Mouse (Mus musculus): ENCODE measurements around the gene Tmem248.

The Tmem248 gene

GRCm38 (mm10) chr5:130216781-130217180 is at the start of gene Tmem248:
TSS of gene Tmem248 (plus strand) at chr5:130217081.
- no peak for DNase-seq (ENCODE audit: low read depth)

GRCm38 (mm10) chr5:130169109-130169508 is 47.8 kb upstream of the Tmem248 start:
- no peak for DNase-seq (ENCODE audit: low read depth)

DNA sequence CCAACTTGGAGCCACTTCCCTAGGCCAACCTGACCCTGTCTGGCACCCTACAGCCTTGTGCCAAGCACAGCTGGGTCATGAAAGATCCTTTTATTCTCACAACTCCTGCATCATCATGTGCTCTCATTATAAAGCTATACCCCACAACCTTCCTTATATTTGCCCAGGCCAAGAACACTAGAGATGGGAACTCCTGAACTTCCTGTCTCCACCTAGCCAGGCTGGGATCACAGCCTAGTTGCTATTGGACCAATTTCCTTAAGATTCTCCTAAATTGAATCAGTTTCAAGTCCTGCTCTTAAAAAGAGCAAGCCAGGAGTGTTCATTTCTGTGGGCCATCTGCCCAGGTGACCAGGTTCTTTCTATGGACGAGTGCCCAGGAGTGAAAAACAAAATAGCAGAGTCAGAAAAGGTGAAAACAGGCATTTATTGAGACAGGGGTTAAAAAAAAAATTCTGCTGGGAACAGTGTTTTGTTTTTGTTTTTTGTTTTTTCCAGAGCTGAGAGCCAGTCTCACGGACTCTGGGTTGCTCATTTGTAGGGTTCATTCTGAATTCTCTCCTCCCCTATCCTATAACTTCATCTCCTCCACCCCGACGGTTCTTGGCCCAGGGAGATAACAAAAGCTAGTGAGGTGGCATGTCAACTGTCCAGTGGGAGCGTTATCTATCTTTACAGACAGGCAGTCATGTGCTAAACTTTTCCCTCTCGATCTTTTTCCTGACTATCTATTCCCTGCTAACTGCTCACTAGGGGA is 46.0 kb upstream of the Tmem248 start:
- peak; percentile 85 for DNase-seq (ENCODE audit: low read depth)

DNA sequence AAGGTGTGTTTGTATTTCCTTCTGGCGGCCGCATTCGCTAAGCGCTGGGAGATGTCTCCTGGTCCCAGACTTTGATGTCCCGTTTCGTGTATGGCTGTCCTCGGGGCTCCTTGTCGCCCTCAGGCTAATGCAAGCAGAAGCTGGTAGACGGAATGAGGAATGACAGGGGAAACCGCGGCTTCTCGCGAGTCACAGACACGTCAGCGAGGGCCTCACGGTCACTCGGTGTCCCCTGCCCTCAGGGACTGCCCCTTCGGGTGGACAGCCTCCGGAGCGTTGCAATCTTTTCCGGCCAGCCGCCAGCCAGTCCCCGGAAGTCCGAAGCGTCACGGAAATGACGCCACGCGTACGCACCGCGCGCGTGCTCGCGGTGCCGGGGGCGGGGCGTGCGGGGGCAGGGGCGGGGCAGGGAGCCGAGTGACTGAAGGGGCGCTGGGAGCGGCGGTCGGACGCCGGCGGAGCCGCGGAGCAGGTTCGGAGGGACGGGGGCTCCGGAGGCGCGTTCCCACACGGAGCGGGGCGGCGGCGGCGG is 45.4 kb upstream of the Tmem248 start, which contains the start of gene Rabgef1:
Gene Rabgef1 (plus strand): TSS at position 376 of the 532 bp plus-strand sequence.
- DNase-seq (ENCODE audit: low read depth), result peak; percentile 71

- DNase-seq (ENCODE audit: low read depth), result no peak
These were observed 44.8 kb upstream of the Tmem248 start for GRCm38 (mm10) chr5:130171956-130172601.

GRCm38 (mm10) chr5:130173012-130173411 is 43.9 kb upstream of the Tmem248 start:
- DNase-seq (ENCODE audit: low read depth), result no peak

DNA sequence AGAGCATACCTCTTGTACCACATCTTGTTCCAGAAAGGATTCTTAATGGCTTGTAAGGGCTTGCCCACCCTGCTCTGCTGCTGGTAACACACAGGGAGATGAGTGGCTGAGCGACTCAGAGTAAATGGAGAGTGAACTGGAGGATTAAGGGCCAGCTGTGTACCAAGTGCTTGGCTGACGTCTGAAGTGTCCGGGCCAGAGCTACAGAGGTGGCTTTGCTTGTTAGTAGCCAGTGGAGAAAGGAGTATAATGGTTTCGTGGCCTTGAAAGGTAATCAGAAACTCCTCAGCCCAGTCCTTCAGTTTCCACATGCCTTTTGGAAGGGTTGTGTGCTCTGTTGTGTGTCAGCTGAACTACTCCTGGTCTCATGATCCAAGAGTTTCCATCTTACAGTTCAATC is 39.0 kb upstream of the Tmem248 start:
- no peak for DNase-seq (ENCODE audit: low read depth)

DNA sequence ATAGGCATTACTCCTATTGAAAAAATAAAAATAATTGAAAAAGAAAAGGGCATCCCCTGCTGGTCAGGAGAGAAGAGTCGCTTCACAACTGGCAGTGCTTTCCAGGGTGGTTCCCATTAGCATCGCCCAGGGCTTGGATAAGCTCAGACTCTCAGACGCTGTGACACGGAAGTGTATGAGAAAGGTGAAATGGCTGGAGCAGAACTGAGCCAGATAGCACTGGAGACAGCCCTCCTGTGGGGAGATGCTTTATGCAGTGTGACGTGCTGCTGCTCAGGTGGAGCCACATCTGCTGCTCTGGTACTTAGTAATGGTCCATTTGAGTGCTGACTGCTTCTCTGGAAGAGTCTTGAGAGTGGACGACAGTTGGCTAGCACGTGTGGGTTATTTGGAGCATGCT is 36.5 kb upstream of the Tmem248 start:
- no peak for DNase-seq (ENCODE audit: low read depth)

DNA sequence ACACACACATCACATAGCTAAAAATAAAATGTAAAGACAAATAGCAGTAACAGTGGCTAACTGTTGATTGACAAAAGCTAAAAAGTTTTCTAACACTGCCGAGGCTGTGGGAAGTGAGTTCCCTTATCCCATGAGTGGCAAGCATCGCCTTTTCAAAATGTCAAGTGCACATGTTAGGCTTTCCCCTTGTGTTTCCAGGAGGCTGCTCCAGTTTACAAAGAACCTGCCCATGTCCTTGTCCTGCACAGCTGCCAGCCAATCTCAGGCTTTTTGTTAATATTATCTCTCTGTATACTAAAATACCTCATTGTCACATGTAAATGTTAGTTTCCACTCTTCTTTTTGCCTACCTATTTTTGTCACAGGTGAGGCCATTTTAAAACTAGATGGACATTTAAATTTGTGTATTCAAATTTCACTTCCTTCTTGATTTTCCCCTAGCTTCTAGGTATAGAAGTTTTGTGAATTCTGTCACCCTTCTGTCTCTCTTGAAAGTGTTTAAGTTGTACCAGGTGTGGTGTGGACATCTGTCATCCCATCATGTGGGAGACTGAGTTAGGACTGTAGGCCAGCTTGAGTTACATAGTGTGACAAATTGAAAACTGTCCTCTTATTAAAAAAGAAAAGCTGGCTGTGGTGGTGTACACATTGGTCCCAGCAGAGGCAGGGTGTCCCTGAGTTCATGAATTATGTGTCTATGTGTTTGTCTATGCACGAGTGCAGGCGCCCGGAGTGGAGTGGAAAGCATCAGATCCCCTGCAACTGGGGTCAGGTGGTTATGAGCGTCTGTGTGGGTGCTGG is 34.9 kb upstream of the Tmem248 start:
- DNase-seq (ENCODE audit: low read depth), result no peak

DNA sequence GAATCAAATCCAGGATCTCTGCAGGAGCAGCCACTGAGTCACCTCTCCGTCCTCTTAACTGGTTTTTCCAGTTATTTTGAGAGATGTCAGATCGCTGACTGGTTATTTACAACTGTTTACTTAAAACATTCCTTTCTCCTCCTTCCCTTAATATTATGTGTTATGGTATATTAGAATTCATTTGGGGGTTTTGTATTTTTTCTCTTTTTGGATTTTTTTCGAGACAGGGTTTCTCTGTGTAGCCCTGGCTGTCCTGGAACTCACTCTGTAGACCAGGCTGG is 34.4 kb upstream of the Tmem248 start:
- no peak for DNase-seq (ENCODE audit: low read depth)

DNA sequence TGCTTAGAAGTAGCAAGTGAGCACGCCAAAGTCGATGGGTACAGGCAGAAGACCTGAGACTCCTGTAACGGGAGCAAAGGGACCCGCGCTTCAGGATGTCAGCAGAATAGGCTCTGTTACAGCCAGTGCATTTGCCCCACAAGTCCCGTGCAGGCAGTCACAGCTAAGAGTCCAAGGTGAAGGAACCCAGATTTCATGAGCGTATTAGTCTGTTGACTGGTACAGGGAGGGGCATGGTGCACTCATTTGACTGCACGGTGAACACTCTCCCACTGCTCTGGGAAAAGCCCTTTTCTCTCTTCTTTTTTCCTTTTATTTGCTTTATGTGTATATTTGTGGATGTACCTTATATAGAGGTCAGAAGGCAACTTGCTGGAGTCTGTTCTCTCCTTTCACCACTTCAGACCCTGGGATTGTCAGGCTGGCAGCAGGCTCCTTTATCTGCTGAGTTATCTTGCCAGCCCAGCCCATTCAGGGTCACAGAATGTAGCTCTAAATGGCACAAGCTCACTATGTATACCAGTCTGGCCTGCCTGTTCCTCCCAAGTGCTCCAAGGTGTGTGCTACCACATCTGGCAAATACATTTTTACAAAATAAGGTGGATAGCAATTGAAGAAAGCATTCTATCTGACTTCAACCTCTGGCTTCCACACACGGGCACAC is 32.6 kb upstream of the Tmem248 start:
- DNase-seq (ENCODE audit: low read depth), result no peak

GRCm38 (mm10) chr5:130185312-130185711 is 31.6 kb upstream of the Tmem248 start:
- DNase-seq (ENCODE audit: low read depth), result no peak

DNA sequence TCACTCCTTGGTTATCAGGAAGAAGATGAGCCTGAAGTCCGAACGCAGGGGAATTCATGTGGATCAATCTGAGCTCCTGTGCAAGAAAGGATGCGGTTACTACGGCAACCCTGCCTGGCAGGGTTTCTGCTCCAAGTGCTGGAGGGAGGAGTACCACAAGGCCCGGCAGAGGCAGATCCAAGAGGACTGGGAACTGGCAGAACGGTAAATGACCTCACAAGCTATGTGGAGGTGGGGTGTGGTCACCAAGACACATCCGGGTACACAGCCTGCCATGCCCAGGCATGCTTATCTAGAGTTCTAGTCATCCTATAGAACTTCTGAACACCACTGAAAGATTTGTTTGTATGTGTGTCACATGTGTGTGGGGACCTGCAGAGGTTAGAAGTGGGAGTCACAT is 29.5 kb upstream of the Tmem248 start:
- no peak for DNase-seq (ENCODE audit: low read depth)

DNA sequence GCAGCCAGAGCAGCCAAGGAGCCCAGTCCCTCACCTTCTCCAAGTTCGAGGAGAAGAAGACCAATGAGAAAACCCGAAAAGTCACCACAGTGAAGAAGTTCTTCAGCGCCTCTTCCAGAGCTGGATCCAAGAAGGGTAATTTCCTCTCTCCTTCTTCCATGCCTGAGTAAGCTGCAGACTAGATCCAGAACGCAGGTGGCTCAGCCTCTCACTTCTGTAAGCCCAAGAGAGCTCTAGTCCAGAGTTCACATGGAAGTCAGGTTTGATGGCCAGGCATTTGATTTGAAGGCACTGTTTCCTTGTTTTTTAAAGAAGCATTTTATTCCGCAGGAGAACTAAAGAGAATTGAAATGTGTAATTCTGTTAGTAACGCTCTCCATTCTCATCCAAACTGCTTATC is 26.0 kb upstream of the Tmem248 start:
- no peak for DNase-seq (ENCODE audit: low read depth)

- DNase-seq (ENCODE audit: low read depth), result no peak
These were observed 25.0 kb upstream of the Tmem248 start for GRCm38 (mm10) chr5:130191865-130192264.

DNA sequence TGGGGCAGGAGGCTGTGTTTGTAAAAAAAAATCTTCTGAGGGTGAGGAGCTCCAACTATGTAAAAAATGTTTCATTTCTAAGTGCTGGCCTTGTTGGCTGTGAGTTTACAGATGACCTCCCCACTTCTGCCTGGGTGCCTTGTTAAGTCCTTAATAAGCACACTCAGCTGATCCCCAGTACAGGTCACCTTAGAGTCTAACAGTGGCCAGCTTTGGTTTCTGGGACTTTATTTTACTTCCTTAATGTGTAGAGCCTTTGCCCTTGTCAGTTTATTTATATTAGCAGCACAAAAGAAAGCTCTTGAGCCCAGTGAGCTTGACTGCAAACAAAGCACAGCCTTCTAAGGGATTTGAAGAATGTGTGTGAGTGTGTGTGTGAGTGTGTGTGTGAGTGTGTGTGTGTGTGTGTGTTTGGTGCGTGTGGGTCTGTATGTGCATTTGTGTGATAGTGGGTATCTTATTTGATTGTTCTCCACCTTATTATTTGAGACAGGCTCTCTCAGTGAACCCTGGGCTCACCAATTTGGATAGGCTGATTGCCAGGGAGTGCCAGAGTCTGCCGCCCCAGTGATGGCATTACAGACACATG is 24.4 kb upstream of the Tmem248 start:
- no peak for DNase-seq (ENCODE audit: low read depth)

DNA sequence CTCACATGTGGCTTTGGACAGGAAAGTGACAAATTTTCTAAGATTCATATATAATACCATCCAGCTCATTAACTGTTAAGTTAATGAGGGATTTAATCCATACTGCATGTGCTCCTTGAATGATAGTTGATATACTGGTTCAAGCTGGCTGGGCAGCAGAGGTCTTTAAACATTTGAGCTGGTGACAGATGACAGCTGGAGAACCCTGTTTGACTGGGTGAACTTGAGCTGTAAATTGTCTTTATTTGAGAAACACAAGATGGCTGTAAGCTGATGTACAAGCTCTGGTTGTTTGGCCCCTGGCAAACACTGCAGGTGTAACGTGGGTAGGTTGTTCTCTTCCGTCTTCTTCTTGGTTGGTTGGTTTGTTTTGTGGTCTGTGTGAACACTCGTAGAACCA is 23.1 kb upstream of the Tmem248 start:
- no peak for DNase-seq (ENCODE audit: low read depth)

DNA sequence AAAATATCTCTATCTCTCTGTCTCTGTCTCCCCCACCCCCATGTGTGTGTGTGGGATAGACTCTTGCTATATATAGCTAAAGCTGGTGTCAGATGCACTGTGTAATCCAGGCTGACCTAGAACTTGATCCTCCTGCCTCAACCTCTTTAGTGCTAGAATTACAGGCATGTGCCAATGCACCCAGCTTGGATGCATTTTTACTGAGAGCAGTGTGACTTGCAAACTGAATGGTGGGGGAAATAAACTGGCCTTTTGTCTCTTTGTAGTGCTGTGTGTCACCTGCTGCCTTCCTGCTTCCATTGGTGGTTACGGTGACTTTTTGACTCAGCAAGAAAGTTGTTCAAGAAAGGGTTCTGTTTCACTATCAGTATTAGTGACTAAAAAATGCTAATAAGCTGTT is 20.6 kb upstream of the Tmem248 start:
- no peak for DNase-seq (ENCODE audit: low read depth)

DNA sequence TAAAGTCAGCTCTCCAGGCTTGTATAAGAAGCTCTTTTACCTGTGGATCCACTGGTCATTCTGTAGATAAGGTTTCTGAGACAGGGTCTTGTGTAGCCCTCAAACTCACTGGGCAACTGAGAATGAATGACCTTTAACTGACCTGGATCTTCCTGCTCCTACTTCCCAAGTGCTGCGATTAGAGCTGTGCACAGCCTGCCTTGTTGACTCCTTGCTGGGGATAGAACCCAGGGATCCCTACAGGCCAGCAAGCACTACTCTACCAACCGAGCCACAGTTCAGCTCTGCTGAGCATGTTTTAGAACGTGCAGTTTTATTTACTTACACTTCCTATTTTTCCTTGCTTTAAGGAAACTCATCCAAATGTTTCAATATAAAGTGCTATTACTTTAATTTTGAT is 19.4 kb upstream of the Tmem248 start:
- DNase-seq (ENCODE audit: low read depth), result no peak

DNA sequence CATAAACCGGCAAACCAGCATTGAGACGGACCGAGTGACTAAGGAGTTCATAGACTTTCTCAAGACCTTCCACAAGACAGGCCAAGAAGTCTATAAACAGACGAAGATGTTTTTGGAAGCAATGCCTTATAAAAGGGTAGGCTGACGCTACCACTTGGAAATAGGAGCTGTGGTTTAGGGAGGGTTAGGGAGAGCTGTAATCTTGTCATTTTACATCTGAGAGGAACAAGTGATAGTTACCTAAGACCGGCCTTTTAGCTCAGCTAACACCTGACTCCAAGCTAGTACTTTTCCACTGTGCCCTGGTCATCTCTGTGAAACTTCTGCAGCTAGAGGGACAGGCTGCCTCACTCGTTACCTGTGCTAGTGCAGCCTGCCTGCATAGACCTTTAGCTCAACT is 18.9 kb upstream of the Tmem248 start:
- no peak for DNase-seq (ENCODE audit: low read depth)

DNA sequence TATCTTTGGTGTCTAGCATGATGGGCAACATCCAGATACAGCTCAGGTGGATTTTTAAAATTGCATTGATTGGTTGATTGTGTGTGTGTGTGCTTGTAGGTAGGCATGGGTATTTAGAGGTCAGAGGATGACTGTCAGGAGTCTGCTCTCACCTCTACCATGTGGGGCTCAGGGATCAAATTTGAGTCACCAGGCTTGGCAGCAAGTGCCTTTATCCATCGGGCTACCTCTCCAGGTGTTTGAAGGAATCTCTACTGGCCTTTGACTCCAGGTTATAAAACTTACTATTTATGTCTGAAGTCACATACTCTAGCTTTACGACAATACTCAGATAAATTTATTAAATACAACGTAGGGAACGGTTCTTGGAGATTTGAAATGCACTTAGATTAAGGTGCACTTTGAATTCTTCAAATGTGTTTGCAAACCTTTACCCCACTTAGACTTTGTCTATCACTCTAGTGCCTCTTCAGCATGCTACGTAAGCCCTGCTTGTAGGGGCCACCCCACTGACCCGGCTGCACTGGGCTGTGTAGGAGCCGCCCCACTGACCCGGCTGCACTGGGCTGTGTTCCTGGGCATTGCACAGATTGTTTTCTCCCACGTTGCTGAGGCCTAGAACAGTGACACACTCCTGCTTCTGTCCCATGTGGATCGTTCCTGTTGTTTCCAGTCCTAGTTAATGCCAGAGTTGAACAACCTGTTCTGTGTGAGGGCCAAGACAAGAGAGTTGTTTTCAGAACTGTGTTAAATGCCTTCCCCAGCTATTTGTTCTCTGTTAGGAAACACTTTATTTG is 16.4 kb upstream of the Tmem248 start:
- no peak for DNase-seq (ENCODE audit: low read depth)

All from c-Kit-positive CD71-positive TER-119-negative erythroid progenitor cells, embryonic 14.5 days (primary cell).